Mouse (Mus musculus) kidney, adult 2 months (tissue): Measurements from ENCODE around the gene Rem2. TPM values are rescaled to one million over a fixed set of nuclear protein-coding genes. Genes with fewer than 3 reads are reported as not detected.
A peak's percentile ranks its signal among the peaks of the same experiment; 100 is the strongest.

Experiments used
- DNase-seq: peaks from one replicate; pipeline ENCODE4 v3.0.0; 2021
- H3K27ac ChIP-seq: fragments of 200-500 bp; 2 replicates; pipeline ENCODE4 v1.5.1; 2012; ENCODE audit warnings: low read depth, low read length, control low read depth, inconsistent platforms; ENCODE audit not compliant: insufficient read depth
- H3K27me3 ChIP-seq: fragments of 200-500 bp; replicated peaks from 2 replicates; pipeline ENCODE4 v1.6.1; 2012; ENCODE audit warnings: mild to moderate bottlenecking, moderate library complexity, low read length, inconsistent platforms; ENCODE audit not compliant: control insufficient read depth, insufficient read depth
- H3K36me3 ChIP-seq: fragments of 200-500 bp; 2 replicates; pipeline ENCODE4 v1.6.1; 2012; ENCODE audit warnings: mild to moderate bottlenecking, moderate library complexity, low read length, inconsistent platforms; ENCODE audit not compliant: control insufficient read depth, insufficient read depth
- H3K4me1 ChIP-seq: fragments of 200-500 bp; 2 replicates; pipeline ENCODE4 v1.6.1; 2011; ENCODE audit warnings: low read length; ENCODE audit not compliant: control insufficient read depth, insufficient read depth
- H3K4me3 ChIP-seq: fragments of 200-500 bp; 2 replicates; pipeline ENCODE4 v1.5.1; 2011; ENCODE audit warnings: mild to moderate bottlenecking, low read depth, low read length, control low read depth; ENCODE audit not compliant: insufficient read depth
- CTCF ChIP-seq: fragments of 200-500 bp; conservative IDR thresholded peaks from 2 replicates; pipeline ENCODE4 v1.5.1; 2011; ENCODE audit warnings: low read depth, mild to moderate bottlenecking, control low read depth, low read length, moderate library complexity, mixed read lengths; ENCODE audit not compliant: insufficient read depth, insufficient read length
- POLR2A ChIP-seq: fragments of 200-500 bp; IDR thresholded peaks from one replicate; pipeline ENCODE4 v1.6.1; 2011; ENCODE audit warnings: low read depth, low read length, control low read depth
- WGBS: fragments of 180-500 bp; shearing (Covaris S2); methylation state at CpG from one replicate; pipeline ENCODE4 v1.1.7; 2018; 5-methylcytosine and 5-hydroxymethylcytosine counted together
- polyA plus RNA-seq: library from polyadenylated mRNA; depleted of rRNA; stranded (reverse); fragments of >200 nt; gene quantifications from 2 replicates; pipeline ENCODE4 v1.2.3, GENCODE M21; 2012; rRNA removed

Rem2 gene
- 0.23 and 0.30 TPM in 2 replicates for polyA plus RNA-seq

DNA sequence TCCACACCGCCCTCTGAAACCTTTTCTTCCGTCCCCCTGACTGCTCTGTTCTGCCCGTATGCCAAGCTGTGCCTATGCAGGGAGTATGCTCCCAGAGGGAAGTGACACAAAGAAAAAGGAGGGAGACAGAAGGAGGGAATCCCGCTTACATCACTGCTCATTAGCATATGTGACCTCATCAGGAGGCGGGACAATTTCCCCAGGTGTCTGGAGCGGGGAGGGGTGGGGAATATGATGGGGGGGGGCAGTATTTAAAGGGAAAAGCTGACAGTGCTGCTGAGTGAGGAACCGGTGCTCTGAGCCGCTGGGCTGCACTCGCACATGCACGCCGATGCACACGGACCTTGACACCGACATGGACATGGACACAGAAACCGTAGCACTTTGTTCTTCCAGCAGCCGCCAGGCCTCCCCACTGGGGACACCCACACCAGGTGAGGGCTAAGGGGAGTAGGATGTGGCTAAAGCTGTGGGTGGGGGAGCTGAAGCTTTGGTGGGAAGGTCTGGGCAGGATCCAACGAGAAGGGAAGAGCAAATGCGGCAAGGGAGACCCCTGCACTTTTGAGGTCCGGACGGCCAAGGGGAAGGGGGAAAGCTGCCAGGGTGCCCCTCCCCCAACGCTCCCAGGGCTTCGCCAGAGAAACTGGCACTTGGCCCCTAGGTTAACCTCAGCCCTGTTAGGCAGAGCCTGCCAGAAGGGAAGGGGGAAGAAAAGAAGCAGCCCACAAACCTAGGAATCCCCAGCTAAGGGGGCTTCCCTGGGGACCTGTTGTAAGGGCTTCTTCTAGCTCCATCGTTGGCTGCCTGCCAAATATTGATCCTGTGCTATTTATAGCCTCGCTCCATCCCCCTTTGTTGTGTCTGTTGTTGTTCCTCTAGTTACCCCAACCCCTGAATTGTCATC is at the start of gene Rem2:
Gene Rem2 (plus strand): TSS at position 160 of the 904 bp plus-strand sequence.
- WGBS = 7% methylated on average over 23 of the region's 23 CpGs
- Histone ChIP-seq H3K27me3 (no peaks in the 10 kb centered on the region), H3K4me1 (0 out of 2 replicates have a peak, but pooled peaks cover 2% of the 10 kb centered on the region), H3K27ac (no peak within 1 kb of the TSS), H3K4me3 (peak within 1 kb of the TSS; percentile 30; the same call in 1 of the 2 replicates), H3K36me3 (no peaks in the 10 kb centered on the region)
- no peak for TF ChIP-seq CTCF
- TF ChIP-seq POLR2A = no peak
- DNase-seq = peak; percentile 62

DNA sequence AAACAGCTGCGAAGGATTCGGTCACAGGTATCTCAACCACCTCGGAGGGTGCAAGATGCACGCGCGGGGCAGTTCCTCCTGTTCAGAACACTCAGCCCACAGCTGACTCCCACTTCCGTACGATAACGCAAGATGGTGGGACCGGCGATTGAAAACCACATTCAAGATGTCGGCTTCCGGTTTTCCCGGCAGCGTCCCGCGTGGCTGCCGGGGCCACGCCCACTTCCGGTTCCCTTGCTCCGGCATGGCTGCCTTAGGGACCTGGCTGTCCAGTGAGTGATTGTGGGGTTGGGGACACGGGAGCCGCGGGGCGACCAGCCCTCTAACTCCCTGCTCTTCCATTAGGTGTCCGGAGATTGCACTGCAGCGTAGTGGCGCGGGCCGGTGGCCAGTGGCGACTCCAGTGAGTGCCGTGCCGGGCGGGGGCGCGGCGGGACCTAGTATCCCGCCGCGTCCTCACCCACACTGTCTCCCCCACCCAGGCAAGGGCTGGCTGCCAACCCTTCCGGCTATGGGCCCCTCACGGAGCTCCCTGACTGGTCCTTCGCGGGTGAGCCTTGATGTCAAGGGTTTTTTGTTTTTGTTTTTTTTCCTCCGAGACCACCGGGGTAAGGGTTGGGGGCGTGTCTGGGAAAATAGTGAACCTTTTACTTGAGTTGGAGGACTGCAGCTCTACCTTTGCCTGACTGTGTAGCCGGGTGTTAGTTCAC is 49.1 kb upstream of the Rem2 start, which contains the start of gene Mrpl52:
Gene Mrpl52 (plus strand): TSS at position 221 of the 710 bp plus-strand sequence.
- under 1% methylated on average over 48 of the region's 48 CpGs for WGBS
- DNase-seq = peak; percentile 96
- peak; percentile 42 for TF ChIP-seq POLR2A
- TF ChIP-seq CTCF = no peak

DNA sequence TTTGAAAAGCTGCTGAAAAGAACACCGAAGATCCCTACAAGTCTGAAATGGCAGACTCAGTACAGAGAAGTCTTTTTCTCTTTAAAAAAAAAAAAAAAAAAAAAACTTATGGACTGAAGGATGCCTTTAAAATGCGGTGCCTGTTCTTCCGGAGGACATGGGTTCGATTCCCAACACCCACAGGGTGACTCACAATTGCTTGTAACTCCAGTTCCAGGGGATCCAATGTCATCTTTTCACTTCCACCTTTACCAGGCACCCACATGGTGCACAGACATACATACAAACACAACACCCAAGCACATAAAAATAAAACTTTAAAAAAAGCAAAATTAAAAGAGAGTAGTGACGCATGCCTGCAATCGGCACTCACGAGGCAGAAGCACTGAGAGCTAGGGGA is 48.2 kb upstream of the Rem2 start:
- H3K27ac ChIP-seq = no peak overlapping the region
- no peaks in the 10 kb centered on the region for H3K36me3 ChIP-seq
- TF ChIP-seq CTCF (no peak), POLR2A (no peak)
- no peak overlapping the region for H3K4me3 ChIP-seq
- 88% methylated on average over 7 of the region's 7 CpGs for WGBS
- peaks cover 8% of the 10 kb centered on the region; the same call in 1 of the 2 replicates for H3K4me1 ChIP-seq
- DNase-seq = no peak
- H3K27me3 ChIP-seq = no peaks in the 10 kb centered on the region

More for the DNA sequence above, 49.1 kb upstream of the Rem2 start, which contains the start of gene Mrpl52:
- H3K27ac ChIP-seq = peak within 1 kb of the TSS; percentile 43
- no peaks in the 10 kb centered on the region for H3K36me3 ChIP-seq
- H3K4me1 ChIP-seq = peaks cover 8% of the 10 kb centered on the region; the same call in 1 of the 2 replicates
- H3K27me3 ChIP-seq = no peaks in the 10 kb centered on the region
- peak within 1 kb of the TSS; percentile 93 for H3K4me3 ChIP-seq

DNA sequence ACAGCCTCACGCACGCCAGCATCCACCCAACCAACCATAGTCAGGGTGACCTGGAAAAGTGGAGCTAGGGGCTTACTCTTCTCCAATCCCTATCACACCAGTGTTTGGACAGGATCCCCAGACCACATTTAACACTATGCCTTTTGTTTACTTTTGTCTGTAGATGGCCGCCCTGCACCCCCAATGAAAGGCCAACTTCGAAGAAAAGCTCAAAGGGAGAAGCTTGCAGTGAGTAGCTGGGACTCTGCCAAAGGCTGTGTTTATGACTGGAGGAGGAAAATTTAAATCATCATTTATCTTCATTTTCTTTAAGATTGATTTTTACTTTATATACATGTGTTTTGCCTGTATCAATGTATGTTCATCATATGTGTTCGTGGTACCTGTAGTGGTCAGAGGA is 47.5 kb upstream of the Rem2 start:
- 95% methylated on average over 5 of the region's 5 CpGs for whole genome bisulfite sequencing
- H3K27ac ChIP-seq = no peak overlapping the region
- DNase-seq = no peak
- no peaks in the 10 kb centered on the region for H3K36me3 ChIP-seq
- H3K4me3 ChIP-seq = no peak overlapping the region
- H3K27me3 ChIP-seq = no peaks in the 10 kb centered on the region
- H3K4me1 ChIP-seq = peaks cover 8% of the 10 kb centered on the region; the same call in 1 of the 2 replicates
- TF ChIP-seq CTCF = no peak
- TF ChIP-seq POLR2A = no peak

DNA sequence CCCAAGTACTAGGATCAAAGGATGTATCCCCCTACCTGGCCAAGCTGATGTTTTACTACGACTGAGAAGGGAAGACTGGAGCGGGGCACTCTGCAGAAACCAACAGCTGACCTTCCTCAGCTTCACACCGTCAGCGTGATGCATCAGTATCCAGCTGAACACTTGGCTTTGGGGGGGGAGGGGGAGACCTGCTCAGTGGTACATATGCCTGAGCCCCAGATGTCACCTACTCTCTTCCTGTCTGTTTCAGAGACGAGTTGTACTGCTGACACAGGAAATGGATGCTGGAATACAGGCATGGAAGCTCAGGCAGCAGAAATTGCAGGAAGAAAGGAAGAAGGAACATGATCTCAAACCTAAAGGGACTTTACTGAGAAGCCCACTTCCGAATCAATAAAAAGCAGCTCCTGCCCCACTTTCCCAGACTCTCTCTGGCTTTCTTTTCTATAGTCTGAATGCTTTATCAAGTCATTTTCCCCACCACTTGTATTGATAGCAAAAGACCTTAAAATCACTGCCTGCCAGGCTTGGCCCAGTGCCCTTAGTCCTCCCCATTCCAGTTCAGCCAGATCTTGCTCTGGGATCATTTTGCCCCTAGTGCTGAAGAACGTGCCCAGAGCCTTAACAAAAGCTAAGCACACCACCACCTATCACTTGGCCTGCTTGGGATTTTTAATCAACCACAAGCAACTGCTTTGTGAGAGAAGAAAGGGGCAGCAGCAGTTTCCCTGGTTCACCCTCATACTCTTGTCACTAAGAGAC is 46.4 kb upstream of the Rem2 start:
- TF ChIP-seq POLR2A (no peak), CTCF (no peak)
- 57% methylated on average over 7 of the region's 7 CpGs for WGBS
- Histone ChIP-seq H3K27ac (no peak overlapping the region), H3K4me3 (no peak overlapping the region), H3K4me1 (peaks cover 8% of the 10 kb centered on the region; the same call in 1 of the 2 replicates), H3K27me3 (no peaks in the 10 kb centered on the region), H3K36me3 (no peaks in the 10 kb centered on the region)
- no peak for DNase-seq

DNA sequence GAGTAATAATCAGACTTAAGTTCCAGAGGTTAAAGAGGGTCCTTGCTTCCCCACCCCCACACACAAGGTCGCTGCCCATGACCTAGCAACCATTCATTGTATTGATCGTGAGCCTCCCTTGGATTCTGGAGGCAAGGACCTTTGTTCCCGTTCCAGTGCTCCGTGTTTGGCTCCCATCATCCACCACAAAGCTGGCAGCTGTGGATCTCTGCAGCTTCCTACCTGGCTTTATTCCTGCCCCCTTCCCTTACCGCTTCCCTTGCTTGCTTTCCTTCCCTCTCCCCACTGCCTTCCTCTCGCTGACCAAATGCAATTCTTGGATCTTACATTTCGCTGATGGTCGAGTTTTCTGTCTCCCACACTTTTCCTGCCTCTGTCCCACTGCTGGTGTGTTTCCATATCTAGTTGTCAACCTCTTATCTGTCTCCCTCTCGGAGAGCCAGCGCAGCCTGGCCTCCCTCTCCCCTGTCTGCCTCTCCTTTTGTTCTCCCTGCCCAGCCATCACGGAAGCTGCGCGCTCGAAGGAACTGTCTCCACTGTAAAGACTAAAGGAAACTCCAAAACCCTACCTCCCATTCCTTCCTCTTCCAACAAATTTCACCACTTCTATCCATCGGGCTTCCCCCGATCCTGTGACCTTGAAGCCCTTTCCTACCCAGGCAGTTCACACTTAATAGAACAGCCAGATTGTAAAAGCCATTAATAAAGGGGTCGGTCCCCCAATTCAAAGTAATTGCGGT is 45.3 kb upstream of the Rem2 start:
- peak overlapping the region; percentile 36; the same call in 1 of the 2 replicates for H3K27ac ChIP-seq
- no peaks in the 10 kb centered on the region for H3K36me3 ChIP-seq
- peaks cover 8% of the 10 kb centered on the region; the same call in 1 of the 2 replicates for H3K4me1 ChIP-seq
- WGBS = 33% methylated on average over 18 of the region's 18 CpGs
- TF ChIP-seq CTCF (no peak), POLR2A (no peak)
- H3K4me3 ChIP-seq = peak overlapping the region; percentile 59
- no peak for DNase-seq
- no peaks in the 10 kb centered on the region for H3K27me3 ChIP-seq
